Mouse (Mus musculus): ENCODE measurements around the gene Tamm41.

DNA sequence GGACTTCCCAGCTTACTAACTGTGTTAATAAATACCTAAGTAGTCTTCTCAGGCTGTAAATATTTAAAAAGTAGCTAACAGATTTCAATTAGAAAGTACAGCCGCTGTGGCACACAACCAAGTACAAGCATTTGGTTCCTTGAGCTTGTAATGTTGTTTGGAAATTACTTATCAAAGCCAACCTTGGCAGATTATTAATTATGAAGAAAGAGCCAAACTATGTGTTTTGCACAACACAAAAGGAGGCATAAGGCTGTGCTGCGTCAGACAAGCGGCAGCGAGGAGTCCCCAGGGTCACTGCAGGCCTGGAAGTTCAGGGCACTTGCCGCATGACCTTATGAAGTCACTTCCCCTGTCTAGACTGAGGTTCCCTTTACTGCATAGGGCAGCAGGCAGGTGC is 4.2 kb downstream of the Tamm41 start:
- TF ChIP-seq CTCF (IDR thresholded peaks at IDR 0.05; ENCODE audit: control insufficient read depth, insufficient read depth, insufficient read length) (no peak), USF1 (IDR thresholded peaks at IDR 0.05; ENCODE audit: low read depth) (no peak)
